Mouse (Mus musculus) forebrain, embryonic 14.5 days (tissue): ENCODE data around the gene Nck2. TPM values are rescaled to one million over a fixed set of nuclear protein-coding genes. Genes with fewer than 3 reads are reported as not detected.
A peak's percentile ranks its signal among the peaks of the same experiment; 100 is the strongest.

Experiments
- ATAC-seq: fragments of 200-750 bp; cut with Nextera tagmentation; 2 replicates; pipeline ENCODE4 v1.8.0; 2017; ENCODE audit warnings: mild to moderate bottlenecking, moderate library complexity
- DNase-seq: peaks from one replicate; pipeline ENCODE4 v3.0.0-alpha.2; 2015; ENCODE audit warnings: low spot score
- H3K27ac ChIP-seq: fragments of 300-500 bp; sonication (generic); 2 replicates; pipeline ENCODE4 v1.5.1; 2014; ENCODE audit warnings: low read depth, mild to moderate bottlenecking, control low read depth, low read length, moderate library complexity
- H3K27me3 ChIP-seq: fragments of 300-500 bp; sonication (generic); replicated peaks from 2 replicates; pipeline ENCODE4 v1.6.1; 2014; ENCODE audit warnings: low read length, control low read depth, mixed read lengths; ENCODE audit not compliant: control insufficient read depth, insufficient read depth
- H3K36me3 ChIP-seq: fragments of 300-500 bp; sonication (generic); 2 replicates; pipeline ENCODE4 v1.6.1; 2014; ENCODE audit warnings: low read length, control low read depth; ENCODE audit not compliant: control insufficient read depth, insufficient read depth
- H3K4me1 ChIP-seq: fragments of 300-500 bp; sonication (generic); 2 replicates; pipeline ENCODE4 v1.6.1; 2014; ENCODE audit warnings: antibody characterized with exemption, low read length, control low read depth; ENCODE audit not compliant: control insufficient read depth, insufficient read depth
- H3K4me2 ChIP-seq: fragments of 300-500 bp; sonication (generic); 2 replicates; pipeline ENCODE4 v1.6.1; 2014; ENCODE audit warnings: mild to moderate bottlenecking, control low read depth, low read length
- H3K4me3 ChIP-seq: fragments of 300-500 bp; sonication (generic); 2 replicates; pipeline ENCODE4 v1.5.1; 2014; ENCODE audit warnings: low read depth, low read length, control low read depth
- H3K9ac ChIP-seq: fragments of 300-500 bp; sonication (generic); 2 replicates; pipeline ENCODE4 v1.6.1; 2014; ENCODE audit warnings: mild to moderate bottlenecking, low read length, control low read depth, moderate library complexity
- H3K9me3 ChIP-seq: fragments of 300-500 bp; sonication (generic); replicated peaks from 2 replicates; pipeline ENCODE4 v1.6.1; 2016; ENCODE audit warnings: low read length, control low read depth, mixed read lengths; ENCODE audit not compliant: control insufficient read depth
- WGBS: fragments of 180-500 bp; shearing (Covaris S2); extraction: QIAGEN DNeasy Blood & Tissue Kit; methylation state at CpG from one replicate; pipeline ENCODE4 v1.1.7; 2014; 5-methylcytosine and 5-hydroxymethylcytosine counted together
- polyA plus RNA-seq: library from polyadenylated mRNA; unstranded; fragments of >200 nt; fragmentation: Nextera tagmentation; extraction: Ambion mirVana; gene quantifications from 2 replicates; pipeline ENCODE4 v1.2.1, GENCODE M21; 2014

The Nck2 gene
- polyA plus RNA-seq, 1 experiment from 2014 or later: 37.4 TPM

- peaks cover 18% of the 10 kb centered on the region for H3K4me1 ChIP-seq
- H3K9me3 ChIP-seq: no peaks in the 10 kb centered on the region
- H3K27me3 ChIP-seq: no peaks in the 10 kb centered on the region
- no peak for DNase-seq
- no peak for ATAC-seq
- no peak overlapping the region for H3K9ac ChIP-seq
- H3K27ac ChIP-seq: no peak overlapping the region
- no peaks in the 10 kb centered on the region for H3K36me3 ChIP-seq
- no peak overlapping the region for H3K4me2 ChIP-seq
- no peak overlapping the region for H3K4me3 ChIP-seq
- 88% methylated on average over 4 of the region's 4 CpGs for WGBS
These were observed 27.0 kb downstream of the Nck2 start for GRCm38 (mm10) chr1:43471180-43472045.

- Histone ChIP-seq H3K27ac (no peak overlapping the region), H3K4me2 (no peak overlapping the region), H3K4me1 (peaks cover 21% of the 10 kb centered on the region), H3K27me3 (no peaks in the 10 kb centered on the region), H3K9ac (no peak overlapping the region), H3K36me3 (no peaks in the 10 kb centered on the region), H3K9me3 (no peaks in the 10 kb centered on the region), H3K4me3 (no peak overlapping the region)
- DNase-seq (no peak), ATAC-seq (no peak)
- 59% methylated on average over 8 of the region's 8 CpGs for WGBS
These were observed 27.8 kb downstream of the Nck2 start for GRCm38 (mm10) chr1:43472046-43472649.

- Histone ChIP-seq H3K9ac (no peak overlapping the region), H3K27me3 (no peaks in the 10 kb centered on the region), H3K4me2 (no peak overlapping the region), H3K36me3 (no peaks in the 10 kb centered on the region), H3K4me3 (no peak overlapping the region), H3K27ac (peak overlapping the region; percentile 52; the same call in 1 of the 2 replicates), H3K9me3 (no peaks in the 10 kb centered on the region), H3K4me1 (peaks cover 21% of the 10 kb centered on the region)
- ATAC-seq (peak; percentile 44; the same call in 1 of the 2 replicates), DNase-seq (peak; percentile 54)
- 83% methylated on average over 5 of the region's 5 CpGs for WGBS
These were observed 29.6 kb downstream of the Nck2 start for GRCm38 (mm10) chr1:43473734-43474534.

- Histone ChIP-seq H3K4me3 (no peak overlapping the region), H3K27ac (peak overlapping the region; percentile 52; the same call in 1 of the 2 replicates), H3K9me3 (no peaks in the 10 kb centered on the region), H3K4me1 (peaks cover 21% of the 10 kb centered on the region), H3K36me3 (no peaks in the 10 kb centered on the region), H3K4me2 (no peak overlapping the region), H3K9ac (no peak overlapping the region), H3K27me3 (no peaks in the 10 kb centered on the region)
- DNase-seq (no peak), ATAC-seq (0 out of 2 replicates have a peak, but pooled peaks have one; percentile 22)
- WGBS: 69% methylated on average over 6 of the region's 6 CpGs
These were observed 30.4 kb downstream of the Nck2 start for GRCm38 (mm10) chr1:43474535-43475409.

- H3K4me3 ChIP-seq: no peak overlapping the region
- no peak overlapping the region for H3K27ac ChIP-seq
- H3K36me3 ChIP-seq: no peaks in the 10 kb centered on the region
- no peaks in the 10 kb centered on the region for H3K27me3 ChIP-seq
- no peaks in the 10 kb centered on the region for H3K9me3 ChIP-seq
- ATAC-seq (no peak), DNase-seq (no peak)
- 94% methylated on average over 3 of the region's 3 CpGs for WGBS
- H3K4me2 ChIP-seq: no peak overlapping the region
- H3K4me1 ChIP-seq: peaks cover 21% of the 10 kb centered on the region
- H3K9ac ChIP-seq: no peak overlapping the region
These were observed 33.6 kb downstream of the Nck2 start for GRCm38 (mm10) chr1:43477954-43478353.

- H3K9me3 ChIP-seq: no peaks in the 10 kb centered on the region
- H3K4me2 ChIP-seq: no peak overlapping the region
- H3K36me3 ChIP-seq: no peaks in the 10 kb centered on the region
- no peaks in the 10 kb centered on the region for H3K27me3 ChIP-seq
- H3K4me1 ChIP-seq: peaks cover 6% of the 10 kb centered on the region; the same call in 1 of the 2 replicates
- no peak overlapping the region for H3K4me3 ChIP-seq
- DNase-seq: no peak
- WGBS: 71% methylated on average over 9 of the region's 9 CpGs
- H3K27ac ChIP-seq: no peak overlapping the region
- 0 out of 2 replicates have a peak, but pooled peaks have one; percentile 11 for ATAC-seq
- no peak overlapping the region for H3K9ac ChIP-seq
These were observed 40.8 kb downstream of the Nck2 start for GRCm38 (mm10) chr1:43485204-43485603.

- ATAC-seq (no peak), DNase-seq (no peak)
- Histone ChIP-seq H3K4me2 (no peak overlapping the region), H3K27me3 (no peaks in the 10 kb centered on the region), H3K4me1 (peaks cover 6% of the 10 kb centered on the region; the same call in 1 of the 2 replicates), H3K9me3 (no peaks in the 10 kb centered on the region), H3K36me3 (no peaks in the 10 kb centered on the region), H3K27ac (no peak overlapping the region), H3K4me3 (no peak overlapping the region), H3K9ac (no peak overlapping the region)
- 90% methylated on average over 3 of the region's 3 CpGs for WGBS
These were observed 42.1 kb downstream of the Nck2 start for GRCm38 (mm10) chr1:43486500-43486899.
